Mouse (Mus musculus): ENCODE results near the gene Ccdc152.

Ccdc152 gene

DNA sequence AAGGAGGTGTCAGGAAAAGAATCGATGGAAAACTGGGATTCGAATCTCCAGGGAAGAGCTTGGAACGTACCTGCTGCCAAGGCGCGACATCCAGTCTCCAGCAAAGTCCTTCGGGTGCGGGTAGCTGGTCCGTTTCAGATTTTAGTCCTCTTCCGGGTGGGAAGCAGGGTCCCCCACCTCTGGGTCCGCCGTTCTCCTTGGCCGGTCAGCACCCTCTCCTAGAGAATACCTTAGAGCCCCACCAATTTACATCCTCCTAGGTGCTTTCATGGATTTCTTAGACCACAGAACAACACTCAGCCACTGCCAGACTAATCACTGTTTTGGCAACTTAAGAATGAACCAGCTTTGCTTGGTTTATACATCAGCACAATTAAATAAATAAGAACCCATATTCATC, at the start of gene Ccdc152:
Gene Ccdc152, minus strand, starts transcription at position 101 of the 400 bp plus-strand sequence.
- DNase-seq: no peak

DNA sequence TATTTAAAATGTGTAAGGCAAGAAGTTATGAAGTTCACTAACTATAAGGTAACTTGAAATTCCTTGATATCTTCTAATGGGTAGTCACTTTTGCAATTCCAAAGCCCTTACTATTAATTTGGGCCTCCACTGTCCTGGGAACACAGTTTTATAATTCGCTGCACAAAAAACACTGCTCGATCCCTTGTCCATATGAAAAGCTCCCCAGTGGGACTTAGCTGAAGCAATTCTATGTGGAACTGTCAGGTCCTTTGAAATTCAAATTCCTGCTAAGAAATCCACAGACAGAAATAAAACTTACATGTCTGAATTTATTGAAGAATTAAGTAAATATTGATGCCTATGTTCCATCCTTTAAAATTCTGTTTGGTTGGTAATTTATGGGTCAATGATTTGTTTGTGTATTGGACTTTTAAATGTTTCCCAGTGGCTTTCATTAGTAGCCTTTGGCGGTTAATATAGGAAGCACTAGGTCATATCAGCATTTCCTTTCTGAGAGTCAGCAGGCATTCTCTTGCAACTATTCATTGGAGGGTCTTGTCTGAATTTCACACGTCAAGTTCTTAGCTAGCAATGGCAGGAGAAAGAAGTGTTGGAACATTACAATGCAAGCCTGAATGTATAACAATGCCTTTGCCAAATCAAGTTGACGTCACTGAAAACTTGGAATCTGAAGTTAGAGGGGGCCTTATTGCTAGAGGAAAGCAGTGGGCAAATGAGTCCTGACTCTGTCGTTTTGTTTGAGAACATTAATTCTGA, 46.2 kb upstream of the Ccdc152 start:
- no peak for DNase-seq

- DNase-seq: no peak
These were observed 43.4 kb upstream of the Ccdc152 start for GRCm38 (mm10) chr15:3346682-3347081.

DNA sequence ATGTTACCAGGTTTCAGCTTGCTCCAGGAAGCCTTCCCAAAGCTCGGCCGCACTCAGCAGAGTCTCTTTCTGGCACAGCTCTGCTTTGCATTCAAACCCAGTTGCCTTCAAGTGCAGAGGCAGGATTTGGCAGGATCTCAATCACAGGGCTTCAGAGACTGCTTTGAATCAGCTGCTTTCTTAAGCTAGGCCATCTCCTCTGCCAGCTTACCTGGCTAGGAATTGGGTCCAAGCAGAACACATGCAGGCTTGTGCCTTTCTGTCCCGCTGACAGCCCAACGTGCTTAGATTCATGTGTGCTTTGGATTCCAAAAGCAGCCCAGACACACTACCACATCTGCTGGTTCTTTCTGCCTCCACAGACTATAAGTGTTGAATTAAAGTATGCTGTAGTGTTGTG, 41.2 kb upstream of the Ccdc152 start:
- DNase-seq: no peak

- no peak for DNase-seq
These were observed 38.7 kb upstream of the Ccdc152 start for GRCm38 (mm10) chr15:3341806-3342582.

GRCm38 (mm10) chr15:3339847-3340246, 36.5 kb upstream of the Ccdc152 start:
- DNase-seq: no peak

DNA sequence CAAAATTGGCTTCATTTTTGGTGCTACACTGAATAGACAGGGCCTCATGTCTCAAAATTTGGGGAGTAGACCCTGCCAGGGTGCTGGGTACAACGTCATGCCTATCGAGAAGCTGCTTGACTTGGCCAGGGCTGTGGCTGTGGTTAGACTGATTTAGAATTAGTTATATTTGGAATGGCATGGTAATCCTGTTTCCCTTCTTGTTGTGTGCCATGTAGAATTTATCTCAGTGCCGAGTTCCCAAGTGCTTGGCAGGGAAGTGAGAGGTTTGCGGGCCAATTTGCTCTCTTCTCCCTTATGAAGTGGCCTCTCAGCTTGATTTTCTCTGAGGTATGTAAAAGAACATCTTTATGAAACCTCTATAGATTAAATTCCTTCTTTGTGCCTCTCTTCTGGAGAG, 29.2 kb upstream of the Ccdc152 start:
- DNase-seq: no peak

GRCm38 (mm10) chr15:3331813-3332212, 28.5 kb upstream of the Ccdc152 start:
- DNase-seq: no peak

- DNase-seq: no peak
These were observed 27.0 kb upstream of the Ccdc152 start for GRCm38 (mm10) chr15:3330291-3330690.

DNA sequence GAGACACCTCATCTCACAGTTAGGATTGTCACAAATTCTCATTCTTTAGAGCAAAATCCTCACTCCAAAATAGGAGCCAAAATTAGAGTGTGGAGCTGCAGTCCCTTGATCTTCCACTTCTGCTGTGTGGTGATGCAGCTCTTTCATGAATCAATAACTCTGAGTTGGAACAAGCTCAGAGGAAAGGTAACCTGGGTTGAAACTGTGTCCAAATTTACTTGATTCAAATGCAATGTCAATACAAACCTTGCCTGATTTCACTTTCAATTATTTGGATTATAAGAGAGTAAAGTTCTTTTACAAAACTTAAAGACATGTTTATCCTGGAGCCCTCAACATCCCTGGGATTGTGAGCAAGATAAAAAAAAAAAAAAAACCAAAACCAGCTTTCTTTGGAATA, 19.7 kb upstream of the Ccdc152 start:
- no peak for DNase-seq

DNA sequence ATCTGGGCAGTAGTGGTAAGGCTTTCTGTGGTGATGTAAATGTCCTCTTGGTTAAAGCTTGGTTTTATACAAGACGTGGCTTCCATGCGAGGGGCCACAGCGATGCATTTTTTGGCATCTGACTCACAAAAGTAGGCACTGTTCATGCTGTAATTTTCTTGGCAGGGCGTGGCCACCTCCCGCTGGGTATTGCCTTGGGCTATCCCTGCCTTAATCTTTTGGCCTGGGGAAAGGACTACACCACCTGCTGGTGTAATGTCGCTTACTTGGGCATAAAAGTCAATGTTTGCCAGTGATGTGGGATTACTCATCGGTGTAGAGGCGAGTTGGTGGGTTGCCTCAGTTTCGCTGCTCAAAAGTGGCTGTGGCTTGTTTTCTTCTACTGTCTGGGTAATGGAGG, 16.6 kb upstream of the Ccdc152 start:
- no peak for DNase-seq

- DNase-seq: no peak
These were observed 13.3 kb upstream of the Ccdc152 start for GRCm38 (mm10) chr15:3316617-3317016.

DNA sequence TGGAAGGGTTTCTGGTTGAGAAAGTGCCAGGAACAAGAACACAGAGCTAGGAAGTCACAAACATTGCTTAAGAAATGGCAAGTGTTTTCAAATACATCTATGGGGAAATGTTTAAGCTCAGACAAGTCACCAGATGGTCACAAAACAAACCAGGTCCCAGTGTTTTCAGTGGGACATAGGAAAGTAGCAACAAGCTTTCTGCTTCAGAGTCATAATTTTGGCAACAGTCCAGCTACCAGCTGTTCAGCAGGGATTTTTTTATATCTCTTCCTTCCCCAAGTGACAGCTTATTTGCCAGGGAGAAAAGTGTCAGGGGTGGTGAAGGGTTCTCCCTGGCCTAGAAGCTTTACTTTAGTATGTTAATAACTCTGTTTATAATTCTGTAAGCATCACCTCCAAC, 9.6 kb upstream of the Ccdc152 start:
- DNase-seq: peak; percentile 14 to 17

DNA sequence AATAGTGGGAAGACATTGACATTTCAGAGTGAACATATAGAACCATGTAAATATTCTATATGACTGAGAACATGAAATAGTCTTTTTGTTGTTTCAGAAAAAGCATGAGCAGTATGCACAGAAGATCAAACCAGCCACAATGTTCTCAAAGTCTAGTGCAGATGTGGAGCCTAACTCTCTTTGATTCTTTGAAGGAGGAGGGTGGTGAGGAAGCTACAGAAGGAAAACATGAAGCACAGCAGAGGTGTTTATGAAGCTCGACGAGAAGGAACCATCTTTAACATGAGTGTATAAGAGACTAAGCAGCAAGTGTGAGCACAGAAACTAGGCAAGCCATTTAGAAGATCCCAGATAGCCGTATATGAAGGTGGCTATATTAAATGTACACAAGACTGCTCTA, 6.5 kb upstream of the Ccdc152 start:
- DNase-seq: no peak

DNA sequence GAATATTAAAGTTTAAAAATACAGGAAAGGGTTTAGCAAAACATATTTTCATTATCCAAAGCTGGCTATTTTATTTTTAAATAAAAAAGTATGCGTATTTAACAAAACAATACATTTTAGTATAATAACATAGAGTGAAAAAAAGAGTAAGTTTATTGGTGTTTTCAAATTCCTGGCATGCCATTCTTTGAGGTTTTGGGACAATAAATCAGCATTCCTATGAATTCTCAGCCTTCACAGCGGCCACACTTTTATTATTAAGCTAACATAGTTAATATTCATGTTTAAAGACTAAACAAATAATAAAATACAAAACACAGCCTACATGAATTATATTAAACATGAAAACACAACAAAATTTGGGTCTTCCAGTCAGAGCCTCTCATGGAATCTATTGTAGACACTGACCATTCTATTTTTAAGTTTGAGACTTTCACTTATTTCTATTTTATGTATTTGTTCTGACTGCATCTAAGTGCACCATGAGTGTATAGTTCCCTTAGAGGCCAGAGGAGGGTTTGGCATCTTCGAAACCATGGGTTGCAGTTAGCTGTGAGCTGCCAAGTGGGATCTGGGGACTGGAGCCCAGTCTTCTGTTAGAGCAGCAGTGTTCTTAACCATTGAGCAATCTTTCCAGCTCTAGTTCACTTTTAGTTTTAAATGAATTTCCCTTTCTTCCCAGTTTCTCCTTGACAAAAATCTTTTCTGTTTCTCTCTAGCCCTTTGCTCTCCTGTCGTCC, 2.8 kb downstream of the Ccdc152 start:
- DNase-seq: no peak

GRCm38 (mm10) chr15:3297615-3298014, 5.7 kb downstream of the Ccdc152 start:
- no peak for DNase-seq

- no peak for DNase-seq
These were observed 7.3 kb downstream of the Ccdc152 start for GRCm38 (mm10) chr15:3295986-3296385.

DNA sequence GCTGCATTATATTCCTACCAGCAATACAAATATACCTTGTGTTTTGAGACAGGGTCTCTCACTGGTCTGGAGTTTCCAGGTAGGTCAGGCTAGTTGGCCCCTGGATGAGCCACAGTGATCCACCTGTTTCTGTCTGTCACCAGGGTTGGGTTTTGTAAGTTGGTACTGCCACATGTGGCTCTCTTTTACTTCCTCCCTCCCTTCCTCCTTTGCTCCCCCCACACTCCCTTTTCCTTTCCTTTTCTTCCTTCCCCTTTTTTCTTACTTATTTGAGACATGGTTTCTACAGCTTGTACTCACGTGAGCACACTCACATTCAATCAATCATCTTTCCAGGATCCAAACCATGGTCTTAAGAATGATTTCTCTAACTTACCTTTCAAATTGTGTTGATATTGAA, 9.8 kb downstream of the Ccdc152 start:
- no peak for DNase-seq

GRCm38 (mm10) chr15:3290435-3290834, 12.9 kb downstream of the Ccdc152 start:
- no peak for DNase-seq

DNA sequence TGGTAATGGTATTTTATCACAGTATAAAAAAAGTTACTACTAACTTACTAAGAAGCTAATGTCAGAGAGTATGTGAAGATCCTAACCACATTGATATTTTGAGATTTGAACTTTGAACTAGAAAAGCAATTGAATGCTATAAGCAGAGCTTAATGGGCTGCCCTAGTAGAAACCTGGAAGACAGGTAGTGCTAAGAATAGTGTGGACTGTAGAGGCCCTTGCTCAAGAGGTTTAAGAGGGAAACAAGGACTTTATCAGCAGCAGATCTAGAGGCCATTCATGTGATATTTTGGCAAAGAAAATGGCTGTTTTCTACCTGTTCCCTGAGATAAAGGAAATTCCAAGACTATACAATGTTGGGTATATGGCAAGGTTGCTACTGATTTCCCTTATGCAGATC, 17.3 kb downstream of the Ccdc152 start:
- no peak for DNase-seq

DNA sequence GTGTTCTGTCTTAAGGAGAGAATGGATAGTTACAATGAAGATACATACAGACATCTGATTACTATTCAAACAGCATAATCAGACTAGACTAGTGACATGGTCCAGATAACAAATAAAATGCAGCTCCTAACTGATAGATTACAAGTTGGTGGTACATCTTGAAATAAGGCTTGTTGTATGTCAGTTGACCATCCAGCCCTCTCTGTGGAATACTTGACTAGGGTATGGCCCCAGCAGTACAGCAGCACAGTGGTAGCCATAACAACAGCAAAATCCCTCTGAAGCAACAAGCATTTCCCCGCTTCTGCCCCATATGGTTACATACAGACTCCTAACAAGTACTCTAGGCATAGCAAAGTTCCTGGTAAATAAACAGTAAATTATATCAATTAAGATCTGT, 21.6 kb downstream of the Ccdc152 start:
- no peak for DNase-seq

DNA sequence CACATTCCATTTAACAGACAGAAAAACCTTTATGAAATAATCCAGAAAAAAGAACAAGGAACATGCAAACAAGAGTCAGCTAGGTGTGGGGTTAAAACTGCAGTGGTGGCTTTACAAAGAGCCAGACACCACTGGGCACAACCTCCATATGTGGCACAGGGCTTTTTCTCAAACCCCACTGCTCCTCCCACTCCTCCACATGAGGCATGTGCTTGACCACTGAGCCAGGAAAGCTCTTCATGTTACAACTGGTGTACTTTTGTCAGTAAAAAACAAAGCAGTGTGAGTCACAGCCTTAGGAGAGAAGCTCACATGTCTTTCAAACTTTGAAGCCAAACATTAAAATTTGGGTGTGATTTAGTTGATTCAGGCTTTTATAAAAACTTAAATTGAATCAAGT, 22.1 kb downstream of the Ccdc152 start:
- no peak for DNase-seq

- no peak for DNase-seq
These were observed 24.1 kb downstream of the Ccdc152 start for GRCm38 (mm10) chr15:3279242-3279641.

DNA sequence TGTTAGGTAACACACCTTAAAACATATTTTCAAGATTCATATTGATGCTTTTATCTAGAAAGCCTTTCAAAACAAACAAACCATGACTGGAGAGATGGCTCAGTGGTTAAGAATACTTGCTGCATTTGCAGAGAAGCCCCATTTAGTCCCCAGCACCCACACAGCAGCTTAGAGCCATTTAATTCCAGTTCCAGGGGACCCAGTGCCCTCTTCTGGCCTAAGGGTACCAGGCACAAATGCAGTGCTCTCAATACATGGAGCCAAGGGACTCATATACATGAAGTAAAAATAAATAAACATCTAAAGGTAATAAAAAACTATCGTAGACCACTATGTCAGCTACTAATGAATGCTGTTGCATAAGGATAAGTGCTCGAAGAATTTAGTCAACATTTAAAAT, 25.9 kb downstream of the Ccdc152 start:
- DNase-seq: no peak

Data from kidney, postnatal 4 days (tissue).